Mouse (Mus musculus) stomach, postnatal 0 days (tissue): Measurements from ENCODE around the gene Impad1. TPM values are rescaled to one million over a fixed set of nuclear protein-coding genes. Genes with fewer than 3 reads are reported as not detected.

ENCODE experiments used
- ATAC-seq: fragments of 200-750 bp; cut with Nextera tagmentation; 2 replicates; pipeline ENCODE4 v1.8.0; 2017; ENCODE audit not compliant: low FRiP score, low TSS enrichment
- DNase-seq: peaks from one replicate; pipeline ENCODE4 v3.0.0-alpha.2; 2016; ENCODE audit warnings: low spot score
- H3K27ac ChIP-seq: fragments of 300-500 bp; sonication (generic); replicated peaks from 2 replicates; pipeline ENCODE4 v1.5.1; 2014; ENCODE audit warnings: mild to moderate bottlenecking, control low read depth
- H3K27me3 ChIP-seq: fragments of 300-500 bp; sonication (generic); 2 replicates; pipeline ENCODE4 v1.6.1; 2014; ENCODE audit warnings: low read length; ENCODE audit not compliant: control insufficient read depth, insufficient read depth
- H3K36me3 ChIP-seq: fragments of 300-500 bp; sonication (generic); 2 replicates; pipeline ENCODE4 v1.6.1; 2014; ENCODE audit warnings: low read length, mixed read lengths; ENCODE audit not compliant: control insufficient read depth, insufficient read depth
- H3K4me1 ChIP-seq: fragments of 300-500 bp; sonication (generic); replicated peaks from 2 replicates; pipeline ENCODE4 v1.6.1; 2014; ENCODE audit warnings: antibody characterized with exemption; ENCODE audit not compliant: control insufficient read depth, insufficient read depth
- H3K4me2 ChIP-seq: fragments of 300-500 bp; sonication (generic); replicated peaks from 2 replicates; pipeline ENCODE4 v1.6.1; 2014; ENCODE audit warnings: low read depth, mild to moderate bottlenecking, control low read depth, moderate library complexity
- H3K4me3 ChIP-seq: fragments of 300-500 bp; sonication (generic); 2 replicates; pipeline ENCODE4 v1.5.1; 2014; ENCODE audit warnings: low read depth, low read length, control low read depth
- H3K9ac ChIP-seq: fragments of 300-500 bp; sonication (generic); 2 replicates; pipeline ENCODE4 v1.6.1; 2014; ENCODE audit warnings: mild to moderate bottlenecking, low read length, control low read depth, mixed read lengths
- H3K9me3 ChIP-seq: fragments of 300-500 bp; sonication (generic); 2 replicates; pipeline ENCODE4 v1.6.1; 2016; ENCODE audit warnings: low read length; ENCODE audit not compliant: control insufficient read depth
- CTCF ChIP-seq: IDR thresholded peaks from 2 replicates; pipeline ENCODE4 v1.5.1; 2016; ENCODE audit warnings: antibody characterized with exemption, low read depth, mild to moderate bottlenecking, moderate library complexity
- EP300 ChIP-seq: optimal IDR thresholded peaks from 2 replicates; pipeline ENCODE3; 2016; ENCODE audit warnings: antibody characterized with exemption
- WGBS: fragments of 180-500 bp; shearing (Covaris S2); extraction: QIAGEN DNeasy Blood & Tissue Kit; methylation state at CpG from one replicate; pipeline ENCODE4 v1.1.7; 2014; 5-methylcytosine and 5-hydroxymethylcytosine counted together
- polyA plus RNA-seq: library from polyadenylated mRNA; unstranded; fragments of >200 nt; fragmentation: Nextera tagmentation; extraction: Ambion mirVana; gene quantifications from 2 replicates; pipeline ENCODE4 v1.2.1, GENCODE M21; 2015

Gene Impad1
- polyA plus RNA-seq, 1 experiment from 2014 or later = 23.5 TPM

DNA sequence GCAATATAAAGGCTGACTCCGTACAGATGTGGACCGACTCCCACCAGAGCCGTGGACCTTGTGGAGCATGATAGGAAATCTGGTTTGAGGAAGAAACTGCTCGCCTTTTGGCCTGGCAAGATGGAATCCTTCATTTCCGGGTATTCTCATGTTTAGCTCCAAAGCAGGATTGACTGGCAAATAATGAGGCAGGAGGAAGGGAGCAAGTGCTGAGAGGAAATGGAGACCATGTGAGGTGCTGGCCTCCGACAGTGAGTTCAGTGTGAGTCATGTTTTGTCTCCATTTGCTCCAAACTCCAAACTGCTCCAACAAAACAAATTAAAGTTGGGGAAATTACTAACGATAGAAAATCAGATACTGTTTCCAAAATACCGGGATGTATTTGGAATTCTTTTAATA, 69.3 kb downstream of the Impad1 start:
- WGBS = 54% methylated on average over 8 of the region's 8 CpGs
- DNase-seq = no peak
- no peak for ATAC-seq

DNA sequence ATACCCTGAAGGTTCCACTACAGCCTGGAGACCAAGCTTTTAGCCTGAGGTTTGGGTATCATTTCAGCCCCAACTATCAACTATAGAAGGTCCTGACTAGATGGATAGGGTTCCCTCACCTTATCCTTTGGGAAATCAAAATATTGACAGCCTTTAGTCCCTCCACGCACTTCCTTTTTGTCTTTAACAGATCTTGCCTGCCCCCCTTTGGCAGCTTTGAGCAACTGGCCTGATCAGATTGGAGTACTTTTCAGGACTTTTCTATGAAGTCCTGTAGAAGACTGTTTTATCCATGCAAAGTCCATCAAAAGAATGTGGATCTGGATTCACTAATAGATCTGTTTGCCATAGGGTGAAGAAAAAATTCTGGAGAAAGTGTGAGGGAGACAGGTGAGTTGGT, 71.1 kb downstream of the Impad1 start:
- no peaks in the 10 kb centered on the region for H3K4me1 ChIP-seq
- H3K9ac ChIP-seq = no peak overlapping the region
- no peaks in the 10 kb centered on the region for H3K27me3 ChIP-seq
- 44% methylated on average over 1 of the region's 1 CpGs for WGBS
- no peak overlapping the region for H3K4me3 ChIP-seq
- no peaks in the 10 kb centered on the region for H3K9me3 ChIP-seq
- no peak for ATAC-seq
- DNase-seq = no peak
- no peak overlapping the region for H3K4me2 ChIP-seq
- TF ChIP-seq CTCF (peak; percentile 47), EP300 (no peak)
- H3K36me3 ChIP-seq = no peaks in the 10 kb centered on the region
- H3K27ac ChIP-seq = no peak overlapping the region

More for the DNA sequence above, 69.3 kb downstream of the Impad1 start:
- H3K27me3 ChIP-seq = no peaks in the 10 kb centered on the region
- H3K4me1 ChIP-seq = no peaks in the 10 kb centered on the region
- TF ChIP-seq EP300 (no peak), CTCF (no peak)
- no peaks in the 10 kb centered on the region for H3K9me3 ChIP-seq
- no peak overlapping the region for H3K9ac ChIP-seq
- H3K36me3 ChIP-seq = no peaks in the 10 kb centered on the region
- H3K4me3 ChIP-seq = no peak overlapping the region
- no peak overlapping the region for H3K27ac ChIP-seq
- H3K4me2 ChIP-seq = no peak overlapping the region

GRCm38 (mm10) chr4:4717763-4718347, 75.3 kb downstream of the Impad1 start:
- H3K4me2 ChIP-seq = no peak overlapping the region
- no peak for DNase-seq
- no peak overlapping the region for H3K9ac ChIP-seq
- H3K9me3 ChIP-seq = no peaks in the 10 kb centered on the region
- WGBS = 37% methylated on average over 4 of the region's 4 CpGs
- no peak for ATAC-seq
- no peaks in the 10 kb centered on the region for H3K27me3 ChIP-seq
- no peaks in the 10 kb centered on the region for H3K4me1 ChIP-seq
- TF ChIP-seq CTCF (peak; percentile 79), EP300 (no peak)
- no peak overlapping the region for H3K27ac ChIP-seq
- no peak overlapping the region for H3K4me3 ChIP-seq
- no peaks in the 10 kb centered on the region for H3K36me3 ChIP-seq
